ENCODE assay signal across 18 mouse cellular contexts in the genomic region with DNA sequence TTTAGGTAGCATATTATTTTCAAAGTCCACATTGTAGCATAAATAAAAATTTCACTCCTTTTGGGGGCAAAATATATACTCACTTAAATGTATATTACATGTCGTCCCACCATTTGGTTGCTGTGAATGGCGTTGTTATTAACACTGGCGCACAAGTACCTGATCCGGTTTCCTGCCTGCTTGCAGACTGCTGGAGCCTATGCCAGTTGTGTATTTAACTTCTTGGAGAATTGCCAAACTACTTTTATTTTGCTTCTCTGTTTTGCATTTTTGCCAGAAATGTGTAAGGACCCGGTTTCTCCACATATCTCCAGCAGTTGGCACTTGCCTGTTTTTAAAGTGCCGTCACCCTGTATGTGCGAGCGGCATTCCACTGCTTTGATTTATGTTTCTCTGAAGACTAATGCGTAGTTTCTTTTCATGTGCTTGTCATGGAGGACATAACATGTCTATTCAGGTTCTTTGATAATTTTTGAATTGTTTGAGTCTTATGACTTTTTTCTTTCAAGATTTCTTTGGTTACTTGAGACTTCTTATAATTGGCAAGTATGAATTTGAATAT. TPM values are rescaled to one million over a fixed set of nuclear protein-coding genes. Genes with fewer than 3 reads are reported as not detected.
DNase-seq lines count a peak whose midpoint lies in the region; ATAC-seq and TF ChIP-seq lines count a peak whose summit lies in the region.
"Had no signal": no experiment of that assay in that cellular context is flagged by ENCODE, and none has a peak within 500 bp of the region (broad histone marks: within the 10 kb centered on the region; RNA-seq: fewer than 3 reads in every experiment).

No protein-coding gene starts in this region.

- no peaks in the 10 kb centered on the region for H3K27me3 ChIP-seq in hindbrain, postnatal 0 days (ENCODE audit: insufficient read depth, low read length)
- H3K27me3 ChIP-seq in hindbrain, embryonic 12.5 days, result no peaks in the 10 kb centered on the region
- no peaks in the 10 kb centered on the region for H3K27me3 ChIP-seq in midbrain, embryonic 14.5 days (ENCODE audit: control insufficient read depth, insufficient read depth, low read length)
- no peaks in the 10 kb centered on the region for H3K27me3 ChIP-seq in midbrain, embryonic 16.5 days (ENCODE audit: control insufficient read depth, insufficient read depth, low read depth, low read length)
- no peaks in the 10 kb centered on the region for H3K27me3 ChIP-seq in limb, embryonic 14.5 days (ENCODE audit: control insufficient read depth, insufficient read depth, low read length)
- H3K27me3 ChIP-seq: neural tube, embryonic 12.5 days had no signal

- no peaks in the 10 kb centered on the region for H3K4me1 ChIP-seq in hindbrain, postnatal 0 days (ENCODE audit: insufficient read depth, low read length)
- no peaks in the 10 kb centered on the region for H3K4me1 ChIP-seq in hindbrain, embryonic 12.5 days
- no peaks in the 10 kb centered on the region for H3K4me1 ChIP-seq in midbrain, embryonic 14.5 days (ENCODE audit: control insufficient read depth, insufficient read depth, low read length)
- H3K4me1 ChIP-seq in midbrain, embryonic 16.5 days (ENCODE audit: control insufficient read depth, insufficient read depth, low read length), result no peaks in the 10 kb centered on the region
- peaks cover 12% of the 10 kb centered on the region for H3K4me1 ChIP-seq in limb, embryonic 14.5 days (ENCODE audit: control insufficient read depth, insufficient read depth, low read length)
- H3K4me1 ChIP-seq: neural tube, embryonic 12.5 days had no signal

- no peak for TF ChIP-seq POLR2A in limb, embryonic 14.5 days (IDR thresholded peaks at IDR 0.05; ENCODE audit: borderline replicate concordance, extremely low read depth, insufficient read depth, insufficient read length)

- ATAC-seq in hindbrain, postnatal 0 days, result no peak
- no peak for ATAC-seq in hindbrain, embryonic 12.5 days (ENCODE audit: low FRiP score)
- ATAC-seq in midbrain, embryonic 14.5 days (ENCODE audit: low FRiP score, low TSS enrichment), result no peak
- ATAC-seq in midbrain, embryonic 16.5 days, result no peak
- peak; percentile 30; the same call in 1 of the 2 replicates for ATAC-seq in limb, embryonic 14.5 days (ENCODE audit: low FRiP score, low read depth)
- ATAC-seq in CD4-positive, CD25-positive, alpha-beta regulatory T cell, adult 4 months, result no peak
- ATAC-seq: forebrain, embryonic 16.5 days; liver, postnatal 0 days had no signal

- H3K9me3 ChIP-seq in hindbrain, postnatal 0 days (ENCODE audit: low read length), result no peaks in the 10 kb centered on the region
- H3K9me3 ChIP-seq in hindbrain, embryonic 12.5 days (replicated peaks), result no peaks in the 10 kb centered on the region
- no peaks in the 10 kb centered on the region for H3K9me3 ChIP-seq in midbrain, embryonic 14.5 days (ENCODE audit: control insufficient read depth, low read length)
- H3K9me3 ChIP-seq in midbrain, embryonic 16.5 days (replicated peaks; ENCODE audit: control insufficient read depth, low read length, poor library complexity, severe bottlenecking), result no peaks in the 10 kb centered on the region
- H3K9me3 ChIP-seq in limb, embryonic 14.5 days (ENCODE audit: control insufficient read depth, low read length), result no peaks in the 10 kb centered on the region
- H3K9me3 ChIP-seq: neural tube, embryonic 12.5 days had no signal

- no peaks in the 10 kb centered on the region for H3K36me3 ChIP-seq in hindbrain, postnatal 0 days (ENCODE audit: insufficient read depth, low read length)
- H3K36me3 ChIP-seq in hindbrain, embryonic 12.5 days, result no peaks in the 10 kb centered on the region
- no peaks in the 10 kb centered on the region for H3K36me3 ChIP-seq in midbrain, embryonic 14.5 days (ENCODE audit: control insufficient read depth, insufficient read depth, low read length)
- no peaks in the 10 kb centered on the region for H3K36me3 ChIP-seq in midbrain, embryonic 16.5 days (ENCODE audit: control insufficient read depth, insufficient read depth, low read length)
- H3K36me3 ChIP-seq in limb, embryonic 14.5 days (ENCODE audit: control insufficient read depth, insufficient read depth, low read length), result no peaks in the 10 kb centered on the region
- H3K36me3 ChIP-seq: neural tube, embryonic 12.5 days had no signal

- TF ChIP-seq CTCF in hindbrain, postnatal 0 days (IDR thresholded peaks at IDR 0.05; ENCODE audit: low read depth), result no peak

- 55% methylated on average over 9 of the region's 9 CpGs for WGBS in hindbrain, postnatal 0 days
- WGBS in hindbrain, embryonic 12.5 days, result 84% methylated on average over 9 of the region's 9 CpGs
- 82% methylated on average over 9 of the region's 9 CpGs for WGBS in midbrain, embryonic 14.5 days
- WGBS in midbrain, embryonic 16.5 days, result 70% methylated on average over 9 of the region's 9 CpGs
- 23% methylated on average over 9 of the region's 9 CpGs for WGBS in limb, embryonic 14.5 days

- no peak overlapping the region for H3K9ac ChIP-seq in hindbrain, postnatal 0 days (replicated peaks; ENCODE audit: low read length)
- no peak overlapping the region for H3K9ac ChIP-seq in hindbrain, embryonic 12.5 days
- H3K9ac ChIP-seq in midbrain, embryonic 14.5 days (replicated peaks; ENCODE audit: low read length), result no peak overlapping the region
- no peak overlapping the region for H3K9ac ChIP-seq in midbrain, embryonic 16.5 days (ENCODE audit: low read depth, low read length)
- no peak overlapping the region for H3K9ac ChIP-seq in limb, embryonic 14.5 days (ENCODE audit: low read depth, low read length, severe bottlenecking)
- H3K9ac ChIP-seq: liver, postnatal 0 days; neural tube, embryonic 12.5 days had no signal

- peak; percentile 26 for DNase-seq in hindbrain, postnatal 0 days (ENCODE audit: low spot score)
- peak; percentile 13 for DNase-seq in midbrain, embryonic 14.5 days
- DNase-seq in limb, embryonic 14.5 days (ENCODE audit: low spot score), result peak; percentile 64
- DNase-seq in lung, postnatal 4 days, result peak; percentile 10 to 29
- DNase-seq in embryo, embryonic 10.5 days (ENCODE audit: low spot score), result no peak
- DNase-seq: adrenal gland, adult 2 months; cerebellum, adult 11-12 months; cerebellum, postnatal 25 days; gastrocnemius, postnatal 36 days; kidney, adult 18-20 months; liver, postnatal 0 days; thymus, postnatal 25 days had no signal

- no peak overlapping the region for H3K4me3 ChIP-seq in hindbrain, postnatal 0 days (ENCODE audit: low read length)
- H3K4me3 ChIP-seq in hindbrain, embryonic 12.5 days, result no peak overlapping the region
- no peak overlapping the region for H3K4me3 ChIP-seq in midbrain, embryonic 14.5 days (replicated peaks; ENCODE audit: low read depth, low read length)
- no peak overlapping the region for H3K4me3 ChIP-seq in midbrain, embryonic 16.5 days (ENCODE audit: low read depth, low read length)
- no peak overlapping the region for H3K4me3 ChIP-seq in limb, embryonic 14.5 days (replicated peaks; ENCODE audit: low read length)
- H3K4me3 ChIP-seq: erythroblast, embryonic 14.5 days; neural tube, embryonic 12.5 days had no signal

- H3K27ac ChIP-seq in hindbrain, postnatal 0 days, result no peak overlapping the region
- no peak overlapping the region for H3K27ac ChIP-seq in hindbrain, embryonic 12.5 days
- H3K27ac ChIP-seq in midbrain, embryonic 14.5 days (replicated peaks; ENCODE audit: low read depth, low read length), result no peak overlapping the region
- no peak overlapping the region for H3K27ac ChIP-seq in midbrain, embryonic 16.5 days (ENCODE audit: low read length)
- no peak overlapping the region for H3K27ac ChIP-seq in limb, embryonic 14.5 days (replicated peaks; ENCODE audit: low read depth, low read length)
- H3K27ac ChIP-seq: neural tube, embryonic 12.5 days had no signal

- no peak overlapping the region for H3K4me2 ChIP-seq in hindbrain, postnatal 0 days (ENCODE audit: low read depth, low read length)
- no peak overlapping the region for H3K4me2 ChIP-seq in hindbrain, embryonic 12.5 days (replicated peaks)
- no peak overlapping the region for H3K4me2 ChIP-seq in midbrain, embryonic 14.5 days (ENCODE audit: low read length)
- H3K4me2 ChIP-seq in midbrain, embryonic 16.5 days (ENCODE audit: low read length), result no peak overlapping the region
- H3K4me2 ChIP-seq in limb, embryonic 14.5 days (replicated peaks; ENCODE audit: low read depth, low read length, severe bottlenecking), result no peak overlapping the region
- H3K4me2 ChIP-seq: neural tube, embryonic 12.5 days had no signal

RNA-seq across cellular contexts. Expression of a gene that starts 6.1 kb away (rescaled TPM):
- 22.2 and 23.7 TPM in 2 replicates for total RNA-seq in hindbrain, postnatal 0 days (2014; rRNA removed)
- polyA plus RNA-seq in hindbrain, postnatal 0 days (2015; fragmentation: Nextera tagmentation; extraction: Ambion mirVana), result 24.8 and 26.6 TPM in 2 replicates
- polyA plus RNA-seq in hindbrain, embryonic 12.5 days (2016; fragmentation: Nextera tagmentation; extraction: Ambion mirVana), result 25.7 and 25.9 TPM in 2 replicates
- polyA plus RNA-seq in midbrain, embryonic 14.5 days (2014; fragmentation: Nextera tagmentation; extraction: Ambion mirVana), result 20.5 and 25.0 TPM in 2 replicates
- 25.6 and 27.4 TPM in 2 replicates for polyA plus RNA-seq in midbrain, embryonic 16.5 days (2015; fragmentation: Nextera tagmentation; extraction: Ambion mirVana)
- 17.9 and 20.4 TPM in 2 replicates for polyA plus RNA-seq in limb, embryonic 14.5 days (2012; rRNA removed)
- polyA plus RNA-seq in limb, embryonic 14.5 days (2014; fragmentation: Nextera tagmentation; extraction: Ambion mirVana), result 24.4 and 26.5 TPM in 2 replicates
- 1 to 10 TPM; 4.0 to 4.9 TPM for polyA plus RNA-seq in CD4-positive, CD25-positive, alpha-beta regulatory T cell, adult 4 months (2017; shearing (Covaris generic))
